Mouse (Mus musculus) cerebellum, adult (tissue): ENCODE data around the gene Actg2.
A peak's percentile ranks its signal among the peaks of the same experiment; 100 is the strongest.

ENCODE experiments used
- ATAC-seq: cut with Nextera tagmentation; 2 replicates; pipeline ENCODE4 v1.9.2; 2017; ENCODE audit warnings: mild to moderate bottlenecking, moderate library complexity, mixed read lengths; ENCODE audit not compliant: insufficient number of reproducible peaks, low FRiP score, low TSS enrichment

The Actg2 gene

DNA sequence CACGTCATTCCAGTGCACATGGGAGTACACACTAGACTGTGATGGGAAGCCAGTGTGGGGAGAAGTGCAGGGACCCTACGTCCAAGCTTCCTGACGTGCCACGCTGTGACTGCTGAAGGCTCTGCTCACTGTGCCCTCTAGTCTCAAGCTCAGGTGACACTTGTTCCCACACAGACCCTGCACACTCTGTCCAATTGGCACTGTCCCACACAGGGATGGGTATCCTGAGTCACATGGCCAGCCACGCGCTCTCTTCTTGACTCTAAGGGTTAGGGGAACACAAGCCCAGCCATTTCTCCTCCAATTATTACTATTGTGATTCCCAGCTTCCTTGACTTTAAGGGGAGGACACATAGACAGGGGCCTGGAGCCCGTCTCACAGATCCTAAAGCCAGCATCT, 52.3 kb downstream of the Actg2 start:
- no peak for ATAC-seq

DNA sequence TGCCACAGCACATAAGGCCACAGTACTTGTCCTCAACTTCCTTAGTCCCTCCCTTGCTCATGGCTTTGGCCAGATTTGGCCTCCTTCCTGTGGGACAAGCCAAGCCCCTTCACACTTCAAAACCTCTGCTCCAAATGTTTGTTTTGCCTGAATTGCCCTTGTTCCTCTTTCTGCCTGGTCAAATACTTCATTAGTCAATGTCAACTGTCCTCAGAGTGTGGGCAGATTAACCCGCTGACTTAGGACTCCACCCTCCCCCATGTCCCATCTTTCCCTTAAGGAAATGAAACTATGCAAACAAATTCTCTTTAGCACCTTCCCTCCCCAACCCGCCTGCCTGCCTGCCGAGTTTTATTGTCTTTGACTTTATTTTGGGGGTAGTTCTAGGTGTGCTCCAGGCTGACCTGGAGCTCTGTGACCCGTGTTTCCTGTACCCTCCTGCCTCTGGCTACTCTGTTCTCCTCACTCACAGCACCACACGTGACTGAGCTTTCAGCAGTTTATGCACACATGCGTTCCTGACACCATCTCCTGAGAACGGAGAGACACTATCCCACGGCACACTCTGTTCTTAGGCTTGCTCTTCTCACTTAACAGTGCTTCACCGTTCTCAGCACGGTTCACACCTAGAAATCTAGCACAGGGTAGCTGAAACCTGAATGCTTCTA, 53.5 kb downstream of the Actg2 start:
- no peak for ATAC-seq

- no peak for ATAC-seq
Observed at GRCm38 (mm10) chr6:83480019-83480655, 55.9 kb downstream of the Actg2 start.

DNA sequence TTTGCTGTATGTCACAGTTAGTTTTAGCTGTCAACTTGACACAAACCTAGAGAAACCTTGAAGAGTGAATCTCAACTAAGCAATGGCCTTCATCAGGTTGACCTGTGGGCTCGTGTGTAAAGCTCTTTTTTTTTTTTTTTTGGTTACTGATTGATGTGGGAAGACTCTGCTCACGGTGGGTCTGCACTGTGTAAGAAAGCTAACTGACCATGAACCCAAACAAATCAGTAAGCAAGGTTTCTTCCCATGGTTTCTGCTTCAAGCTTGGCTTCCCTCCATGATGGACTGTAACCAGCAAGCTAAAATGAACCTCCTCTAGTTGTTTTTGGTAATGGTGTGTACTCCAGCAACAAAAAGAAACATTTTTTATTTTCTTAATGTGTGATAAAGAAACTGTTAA, 56.9 kb downstream of the Actg2 start:
- no peak for ATAC-seq

DNA sequence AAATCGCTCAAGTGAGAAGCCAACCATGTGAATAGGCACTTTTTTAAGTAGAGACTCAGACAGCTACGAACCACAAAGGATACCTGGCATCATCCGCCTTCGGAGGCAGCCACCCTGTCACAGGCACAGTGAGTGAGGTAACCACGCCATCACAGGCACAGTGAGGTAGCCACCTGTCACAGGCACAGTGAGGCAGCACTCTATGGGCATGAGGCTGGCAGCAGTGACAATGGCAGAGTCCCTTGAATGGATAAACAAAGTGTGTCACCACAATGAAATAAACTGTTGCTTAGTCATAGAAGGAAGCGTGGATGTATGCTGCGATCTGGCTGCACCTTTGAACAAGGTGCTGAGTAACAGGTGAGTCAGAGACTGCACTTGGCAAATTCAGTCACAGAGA, 57.4 kb downstream of the Actg2 start:
- no peak for ATAC-seq

DNA sequence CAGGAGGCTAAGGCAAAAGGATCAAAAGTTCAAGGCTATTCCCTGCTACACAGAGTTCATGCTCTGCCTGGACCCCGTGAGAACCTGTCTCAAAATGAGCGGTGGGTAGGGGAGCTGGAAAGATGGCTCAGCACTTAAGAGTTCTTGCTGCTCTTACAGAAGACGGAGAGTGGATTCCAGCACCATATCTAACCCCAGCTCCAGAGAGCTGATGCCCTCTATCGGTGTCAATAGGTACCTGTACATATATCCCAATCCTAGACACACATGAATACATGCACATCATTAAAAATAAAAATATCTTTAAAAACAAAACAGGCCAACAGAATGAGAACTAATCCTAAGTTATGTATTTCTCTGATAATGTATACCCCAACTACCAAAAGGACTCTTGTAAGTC, 57.8 kb downstream of the Actg2 start:
- no peak for ATAC-seq

- no peak for ATAC-seq
Observed at GRCm38 (mm10) chr6:83475431-83475830, 60.6 kb downstream of the Actg2 start.

DNA sequence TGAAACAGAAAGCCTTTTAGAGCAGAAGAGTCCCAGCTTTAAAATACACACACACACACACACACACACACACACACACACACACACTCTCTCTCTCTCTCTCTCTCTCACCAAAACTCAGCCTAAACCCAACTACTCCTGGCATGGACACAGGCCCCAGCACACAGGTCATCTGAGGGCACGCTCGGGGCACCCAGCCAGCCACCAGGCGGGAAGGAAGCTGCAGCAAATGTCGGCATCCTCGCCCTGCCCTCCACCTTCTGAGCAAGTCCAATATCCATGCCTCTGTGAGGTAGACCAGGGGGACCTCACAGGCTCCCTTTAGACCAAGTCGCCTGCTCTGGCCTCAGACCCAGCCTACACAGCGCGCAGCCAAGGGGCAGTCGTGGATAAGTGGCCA, 62.8 kb downstream of the Actg2 start:
- ATAC-seq = 0 out of 2 replicates have a peak, but pooled peaks have one; percentile 58

DNA sequence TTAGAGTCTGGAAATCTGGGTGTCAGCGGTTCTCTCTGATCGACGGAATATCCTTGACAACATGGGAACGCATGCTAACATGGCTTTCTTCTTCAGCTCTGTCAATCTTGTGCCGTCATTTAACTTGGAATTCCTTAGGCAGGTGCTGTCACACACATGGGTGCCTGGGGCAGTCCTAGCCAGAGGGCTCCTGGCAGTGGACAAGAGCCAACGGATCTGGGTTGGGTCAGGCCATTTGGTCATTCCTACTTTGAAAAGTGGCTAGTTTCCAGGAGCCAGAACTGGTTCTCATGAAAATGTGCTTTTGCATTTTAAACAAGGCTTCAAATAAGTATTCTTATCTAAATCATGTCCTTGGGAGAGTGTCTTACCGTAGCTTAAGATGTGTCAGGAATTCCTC, 64.3 kb downstream of the Actg2 start:
- no peak for ATAC-seq

GRCm38 (mm10) chr6:83464011-83464410, 72.1 kb downstream of the Actg2 start:
- ATAC-seq = no peak
